Mouse (Mus musculus) left cerebral cortex, adult 11 months (tissue): ENCODE measurements around the gene Flad1.

Source experiments
- DNase-seq: peaks from one replicate; pipeline ENCODE4 v3.0.0; 2022; ENCODE audit warnings: low spot score

The Flad1 gene

GRCm38 (mm10) chr3:89425876-89426275 lies 14.2 kb upstream of the Flad1 start:
- DNase-seq: no peak

DNA sequence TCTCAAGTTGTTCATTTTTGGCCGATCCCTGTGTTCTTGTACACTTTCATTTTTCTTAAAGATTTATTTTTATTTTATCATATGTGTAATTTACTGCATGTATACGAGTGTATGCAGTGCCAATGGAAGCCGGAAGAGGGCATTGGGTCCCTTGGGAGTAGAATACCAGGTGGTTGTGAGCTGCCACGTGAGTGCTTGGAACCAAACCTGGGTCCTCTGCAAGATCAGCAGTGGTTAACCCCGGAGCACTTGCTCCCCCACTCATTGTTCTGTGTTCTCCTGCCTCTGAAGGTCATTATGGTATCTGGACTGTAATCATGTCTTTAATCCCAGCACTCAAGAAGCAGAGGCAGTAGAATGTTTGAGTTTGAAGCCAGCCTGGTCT lies 13.5 kb upstream of the Flad1 start:
- no peak for DNase-seq

DNA sequence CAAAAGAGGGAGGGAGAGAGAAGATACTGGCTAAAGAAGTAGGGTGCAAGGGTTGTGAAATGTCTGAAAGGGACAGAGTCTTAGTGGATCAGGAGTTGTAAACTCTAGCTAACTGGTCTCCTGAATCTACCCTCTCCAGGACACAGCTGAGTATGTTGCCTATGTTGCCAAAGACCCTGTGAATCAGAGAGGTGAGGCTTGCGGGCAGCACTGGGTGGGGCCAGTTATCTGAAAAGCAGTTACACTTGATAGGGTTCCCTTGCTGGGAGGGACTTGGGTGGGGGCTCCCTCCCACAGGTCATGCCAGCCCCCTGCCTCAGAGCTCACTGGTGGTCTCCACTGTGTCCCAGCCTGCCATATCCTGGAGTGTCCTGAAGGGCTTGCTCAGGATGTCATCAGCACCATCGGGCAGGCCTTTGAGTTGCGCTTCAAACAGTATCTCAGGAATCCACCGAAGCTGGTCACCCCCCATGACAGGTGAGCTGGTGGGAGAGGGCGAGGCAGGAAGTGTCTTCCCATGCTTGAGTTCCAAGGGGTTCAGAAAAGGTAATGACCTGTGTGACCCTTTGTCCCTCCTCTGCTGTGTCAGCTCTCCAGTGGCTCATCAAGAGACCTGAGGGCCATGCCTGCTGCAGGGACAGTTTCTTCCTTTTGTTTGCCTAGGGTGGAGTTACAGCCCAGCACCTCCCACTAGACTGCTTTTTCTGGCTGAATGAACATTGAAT lies 12.9 kb upstream of the Flad1 start:
- no peak for DNase-seq

DNA sequence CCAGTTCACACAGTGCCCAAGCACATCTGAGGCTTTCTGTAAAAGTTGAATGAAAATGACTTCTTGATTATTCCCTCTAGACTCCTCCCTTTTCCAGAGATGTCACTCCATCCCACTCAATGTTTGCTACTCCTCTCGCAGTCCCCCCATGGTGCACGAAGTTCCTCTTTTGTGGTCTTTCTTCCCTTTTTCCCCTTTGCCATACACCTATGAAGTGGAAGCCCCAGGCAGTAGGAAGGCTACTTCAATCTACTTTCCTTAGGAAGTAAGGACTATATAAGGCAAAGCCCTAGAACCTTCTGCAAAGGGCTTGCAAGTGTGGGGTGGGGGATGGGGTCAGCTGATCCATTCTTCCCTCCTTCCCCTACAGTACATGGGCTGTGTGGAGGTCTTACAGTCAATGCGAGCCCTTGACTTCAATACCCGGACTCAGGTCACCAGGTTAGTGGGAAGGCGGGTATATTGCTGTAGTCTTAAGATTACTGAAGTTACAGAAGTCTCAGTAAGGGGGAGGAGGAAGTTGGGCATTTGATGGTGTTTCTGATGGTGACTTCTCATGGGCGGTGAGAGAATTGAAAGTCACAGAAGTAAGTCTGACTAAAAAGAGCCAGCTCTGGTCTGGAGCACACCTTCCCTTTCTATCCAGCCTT lies 11.0 kb upstream of the Flad1 start:
- DNase-seq: no peak

DNA sequence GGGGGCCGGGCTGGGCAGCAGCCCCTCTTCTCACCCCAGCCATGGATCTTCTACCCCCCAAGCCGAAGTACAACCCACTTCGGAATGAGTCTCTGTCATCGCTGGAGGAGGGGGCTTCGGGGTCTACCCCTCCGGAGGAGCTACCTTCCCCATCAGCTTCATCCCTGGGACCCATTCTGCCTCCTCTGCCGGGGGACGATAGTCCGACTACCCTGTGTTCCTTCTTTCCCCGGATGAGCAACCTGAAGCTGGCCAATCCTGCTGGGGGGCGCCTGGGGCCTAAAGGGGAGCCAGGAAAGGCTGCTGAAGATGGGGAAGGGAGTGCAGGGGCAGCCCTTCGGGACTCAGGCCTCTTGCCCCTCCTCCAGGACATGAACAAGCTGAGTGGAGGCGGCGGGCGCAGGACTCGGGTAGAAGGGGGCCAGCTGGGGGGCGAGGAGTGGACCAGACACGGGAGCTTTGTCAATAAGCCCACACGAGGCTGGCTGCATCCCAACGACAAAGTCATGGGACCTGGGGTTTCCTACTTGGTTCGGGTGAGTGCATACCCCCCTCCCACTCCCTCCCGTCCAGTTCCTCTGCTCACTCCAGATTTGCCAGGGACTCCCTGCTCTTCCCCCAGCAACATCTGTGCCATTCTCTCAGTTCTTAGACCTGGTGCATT lies 10.3 kb upstream of the Flad1 start:
- DNase-seq: no peak

DNA sequence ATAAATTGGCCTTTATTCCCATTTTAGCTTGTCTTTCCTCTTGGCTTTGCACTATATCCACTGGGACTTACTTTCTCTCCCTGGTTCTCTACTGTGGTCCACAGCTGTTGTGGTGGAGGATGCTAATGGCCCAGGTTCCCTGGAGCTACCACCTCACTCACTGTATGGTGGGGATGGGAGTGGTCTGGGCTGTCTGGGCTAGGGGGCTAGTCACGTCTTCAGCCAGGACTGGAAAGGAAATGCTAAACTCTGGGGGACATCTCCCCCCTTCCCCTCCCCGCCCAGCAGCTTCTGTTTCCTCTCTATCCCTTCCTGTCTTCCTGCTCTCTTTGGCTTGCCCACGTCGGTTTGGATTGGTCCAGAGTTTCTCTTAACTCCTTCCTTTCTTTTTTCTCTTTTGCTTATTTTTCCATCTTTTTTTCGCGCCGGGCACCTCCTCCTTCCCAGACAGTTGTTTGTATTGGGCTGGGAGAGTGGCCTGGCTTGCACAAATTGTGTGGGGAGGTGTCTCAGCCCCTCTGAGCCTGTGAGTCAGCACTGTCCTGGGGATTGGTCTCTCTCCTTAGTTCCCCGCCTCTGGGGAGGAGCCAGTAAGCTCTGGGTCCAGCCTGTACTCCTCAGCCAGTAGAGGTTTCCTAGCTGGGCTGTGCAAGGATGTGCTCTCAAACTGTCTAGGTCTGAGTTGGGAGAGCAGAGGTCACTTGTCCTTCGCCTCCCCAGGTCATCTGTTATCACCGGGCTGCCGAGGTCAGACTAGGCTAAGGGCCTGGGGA lies 9.5 kb upstream of the Flad1 start:
- DNase-seq: peak; percentile 66

- DNase-seq: no peak
Measured at GRCm38 (mm10) chr3:89420421-89420820, 8.8 kb upstream of the Flad1 start.

- no peak for DNase-seq
Measured at GRCm38 (mm10) chr3:89419981-89420380, 8.3 kb upstream of the Flad1 start.

- DNase-seq: no peak
Measured at GRCm38 (mm10) chr3:89419571-89419970, 7.9 kb upstream of the Flad1 start.

GRCm38 (mm10) chr3:89418861-89419250 lies 7.2 kb upstream of the Flad1 start:
- no peak for DNase-seq

DNA sequence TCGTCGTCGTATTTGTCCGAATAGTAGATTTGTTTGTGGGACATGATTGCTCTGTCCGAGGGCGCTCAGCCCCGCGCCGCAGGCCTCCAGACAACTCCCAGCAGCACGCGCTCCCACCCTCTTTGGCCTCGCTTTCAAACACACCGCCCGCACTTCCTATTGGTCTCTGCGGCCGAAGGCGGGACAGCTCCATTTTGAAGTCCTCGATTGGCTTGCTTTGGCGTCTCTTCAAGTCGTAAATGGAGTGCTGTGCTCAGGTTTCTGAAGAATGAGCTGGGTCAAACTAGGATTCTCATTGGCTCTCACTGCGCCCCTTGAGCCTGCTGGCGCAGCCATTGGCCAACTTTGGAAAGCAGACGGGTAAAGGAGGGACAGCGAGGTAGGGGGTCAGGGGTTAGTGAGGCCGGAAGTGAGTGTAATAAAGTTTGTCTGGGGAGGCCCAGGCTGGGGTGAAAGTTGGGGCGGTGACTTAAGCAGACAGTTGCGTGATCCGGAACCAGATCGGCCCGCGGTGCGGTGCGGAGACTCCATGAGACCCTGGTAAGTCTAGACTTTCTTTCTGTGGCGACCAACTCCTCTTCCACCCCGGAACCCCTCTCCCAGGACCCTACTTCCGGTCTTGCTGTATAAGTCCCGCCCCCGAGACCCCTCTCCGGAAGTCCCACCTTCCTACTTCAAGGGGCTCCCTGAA lies 6.6 kb upstream of the Flad1 start, which contains the start of the genes Cks1b and Shc1:
Cks1b (minus strand) TSS at position 214 of the 691 bp plus-strand sequence.
Shc1 (plus strand) TSS at position 274 of the 691 bp plus-strand sequence.
- peak; percentile 96 for DNase-seq

- no peak for DNase-seq
Measured at GRCm38 (mm10) chr3:89417840-89418169, 6.1 kb upstream of the Flad1 start.

DNA sequence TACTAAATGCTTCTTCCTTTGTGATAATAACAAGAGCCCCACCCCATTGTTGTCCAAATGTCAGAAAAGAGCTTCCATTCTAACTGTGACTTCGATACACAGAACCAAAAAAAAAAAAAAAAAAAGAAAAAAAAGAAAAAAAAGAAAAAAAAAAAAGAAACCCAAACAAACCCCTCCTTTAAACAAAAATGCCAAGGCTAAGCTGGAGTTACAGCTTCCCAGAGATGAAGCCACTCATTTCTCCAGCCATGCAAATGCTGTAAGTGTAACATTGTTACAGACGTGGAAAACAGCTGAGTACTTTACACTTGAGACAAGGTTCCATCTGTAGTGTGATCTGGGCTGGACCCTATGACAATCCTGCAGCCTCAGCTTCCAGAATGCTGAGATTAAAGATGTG lies 5.5 kb upstream of the Flad1 start:
- no peak for DNase-seq

- DNase-seq: no peak
Measured at GRCm38 (mm10) chr3:89416158-89416557, 4.5 kb upstream of the Flad1 start.

DNA sequence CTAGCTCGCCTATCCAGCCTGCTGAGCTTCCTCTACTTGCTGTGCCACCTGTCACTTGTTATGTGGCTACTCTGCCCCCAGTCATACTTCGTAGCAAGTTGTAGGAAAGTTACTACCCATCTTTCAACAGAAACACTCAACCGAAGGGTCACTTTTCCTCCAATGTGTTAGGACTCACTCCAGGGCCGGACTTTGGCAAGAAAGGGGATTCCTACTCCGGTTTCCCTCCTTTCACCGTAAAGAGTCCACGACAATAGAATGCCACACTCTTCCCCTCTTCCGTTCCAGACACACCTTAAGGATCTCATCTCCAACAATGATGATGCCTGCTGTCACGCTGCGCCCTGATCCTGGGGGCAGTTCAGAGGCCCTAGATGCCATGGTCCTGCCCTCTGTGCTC lies 806 bp downstream of the Flad1 start:
- no peak for DNase-seq

DNA sequence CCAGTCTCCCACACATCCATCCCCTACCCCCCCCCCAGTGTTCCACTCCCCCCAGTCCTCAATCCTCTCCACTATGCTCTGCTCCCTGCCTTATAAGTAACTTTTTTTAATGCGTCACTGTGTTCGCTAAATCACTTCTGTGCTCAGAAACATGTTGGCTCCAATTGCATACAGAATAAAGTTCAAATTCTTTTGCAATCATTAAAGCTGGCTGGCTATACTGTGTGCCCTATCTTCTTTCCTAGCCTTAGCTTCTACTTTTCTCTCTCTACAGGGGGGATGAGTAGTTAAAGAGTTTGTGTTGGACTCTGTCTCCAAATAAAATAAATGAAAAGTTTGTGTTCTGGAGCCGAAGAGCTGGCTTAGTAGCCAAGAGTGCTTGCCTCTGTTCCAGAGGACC lies 2.0 kb downstream of the Flad1 start:
- no peak for DNase-seq

DNA sequence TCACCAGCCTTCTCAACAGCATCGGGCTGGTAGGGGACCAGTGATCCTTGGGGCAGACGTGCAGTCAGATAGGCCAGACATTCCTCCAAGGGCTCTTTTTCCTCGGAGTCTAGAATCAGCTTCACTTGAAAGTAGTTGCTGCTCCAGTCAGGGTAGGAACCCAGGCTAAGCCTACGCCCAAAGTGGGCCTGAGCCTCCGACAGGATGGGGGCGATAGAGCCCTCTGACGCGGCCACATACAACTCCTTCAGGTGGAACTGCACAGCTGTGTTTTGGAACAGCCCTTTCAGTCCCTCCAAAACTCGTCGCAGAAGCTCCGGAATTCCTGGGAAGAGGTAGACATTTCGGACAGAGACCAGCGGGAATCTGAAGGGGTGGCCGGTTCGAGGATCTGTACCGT lies 3.2 kb downstream of the Flad1 start:
- DNase-seq: no peak

- no peak for DNase-seq
Measured at GRCm38 (mm10) chr3:89406887-89407286, 4.8 kb downstream of the Flad1 start.

DNA sequence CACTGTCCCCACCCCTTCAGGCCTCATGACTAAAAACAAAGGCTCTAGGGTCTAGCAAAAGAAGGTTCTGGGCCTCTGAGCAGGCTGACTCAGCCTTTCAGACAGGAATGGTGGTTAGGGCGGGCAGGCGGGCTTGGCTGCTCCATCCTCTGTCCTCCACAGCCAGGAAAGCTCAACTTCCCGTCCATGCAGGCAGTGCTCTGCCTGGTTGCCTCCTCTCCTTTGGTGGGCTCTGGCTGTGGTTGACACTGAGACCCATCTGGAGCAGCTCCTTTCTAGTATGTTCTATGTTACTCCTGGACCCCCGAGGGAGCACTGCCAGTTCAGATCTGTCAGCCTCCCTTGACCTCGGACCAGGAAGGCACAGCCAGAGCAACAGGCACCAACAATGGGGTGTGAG lies 9.0 kb downstream of the Flad1 start, which contains the start of gene Lenep:
Lenep (minus strand) TSS at position 101 of the 400 bp plus-strand sequence.
- DNase-seq: no peak

GRCm38 (mm10) chr3:89401329-89401728 lies 10.3 kb downstream of the Flad1 start:
- no peak for DNase-seq

DNA sequence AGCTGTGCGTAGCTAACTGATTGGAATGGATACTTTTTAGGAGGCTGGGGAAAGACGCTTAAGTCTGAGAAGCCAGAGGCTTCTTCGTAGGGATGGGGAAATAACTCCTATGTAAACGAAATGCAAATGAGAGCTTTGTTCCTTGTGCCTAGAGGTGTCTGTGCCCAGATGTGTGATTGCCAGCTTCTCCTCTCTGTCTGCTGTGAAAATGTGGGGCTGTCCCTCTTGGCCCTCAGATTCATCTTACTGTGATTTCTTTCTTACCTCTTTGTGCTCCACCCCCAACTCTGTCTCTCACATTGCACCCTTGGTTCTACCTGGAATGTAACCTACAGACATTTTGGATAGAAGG lies 15.0 kb downstream of the Flad1 start:
- no peak for DNase-seq
